Mouse (Mus musculus) ZHBTc4 (cell line): ENCODE measurements around the gene Nhlrc2.

Experiments used
- DNase-seq: peaks from one replicate; pipeline ENCODE4 v3.0.0-alpha.2; 2011; ENCODE audit warnings: low read depth, low spot score

Nhlrc2 gene

GRCm38 (mm10) chr19:56621876-56622275 lies 73.8 kb downstream of the Nhlrc2 start:
- DNase-seq: no peak

- DNase-seq: no peak
Measured at GRCm38 (mm10) chr19:56627881-56628472, 79.9 kb downstream of the Nhlrc2 start.

- no peak for DNase-seq
Measured at GRCm38 (mm10) chr19:56629647-56630046, 81.6 kb downstream of the Nhlrc2 start.

- DNase-seq: no peak
Measured at GRCm38 (mm10) chr19:56631017-56631416, 83.0 kb downstream of the Nhlrc2 start.

GRCm38 (mm10) chr19:56631451-56631901 lies 83.4 kb downstream of the Nhlrc2 start:
- DNase-seq: no peak

- DNase-seq: peak; percentile 18
Measured at GRCm38 (mm10) chr19:56637035-56637683, 89.1 kb downstream of the Nhlrc2 start.

GRCm38 (mm10) chr19:56637684-56638049 lies 89.6 kb downstream of the Nhlrc2 start:
- no peak for DNase-seq

- no peak for DNase-seq
Measured at GRCm38 (mm10) chr19:56647451-56648120, 99.5 kb downstream of the Nhlrc2 start.

- no peak for DNase-seq
Measured at GRCm38 (mm10) chr19:56651262-56651661, 103.2 kb downstream of the Nhlrc2 start.

- peak; percentile 67 for DNase-seq
Measured at GRCm38 (mm10) chr19:56652034-56652962, 104.2 kb downstream of the Nhlrc2 start.
